Mouse (Mus musculus): Measurements from ENCODE around the gene Casz1.

DNA sequence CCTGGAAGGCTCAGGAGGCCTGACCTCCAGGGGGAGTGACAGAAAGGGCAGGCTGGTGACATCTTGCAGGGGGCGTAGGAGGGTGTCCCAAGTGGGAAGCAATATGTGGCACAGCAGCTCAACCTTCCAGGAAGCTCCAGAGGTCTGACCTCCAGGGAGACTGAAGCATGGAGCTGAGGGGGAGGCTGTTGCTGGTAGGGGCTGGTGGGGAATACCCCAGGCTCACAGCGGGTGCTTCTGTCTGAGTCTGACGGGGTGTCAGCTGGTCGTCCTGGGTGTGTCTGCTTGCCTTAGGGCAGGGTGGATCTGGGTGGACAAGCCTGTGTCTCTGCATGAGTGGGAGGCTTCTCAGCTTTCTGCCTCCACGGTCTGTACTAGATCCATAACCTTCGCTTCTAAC, 38.1 kb downstream of the Casz1 start:
- TF ChIP-seq POLR2A (IDR thresholded peaks at IDR 0.05; ENCODE audit: low read depth, low read length) = no peak
- TF ChIP-seq CTCF (IDR thresholded peaks at IDR 0.05; ENCODE audit: extremely low read depth, insufficient read length, insufficient replicate concordance, low read depth, low read length) = no peak

All from small intestine, adult 2 months (tissue).